Mouse (Mus musculus): ENCODE data around the gene Abhd17b. TPM values are rescaled to one million over a fixed set of nuclear protein-coding genes. Genes with fewer than 3 reads are reported as not detected.

Gene Abhd17b
- polyA plus RNA-seq, 1 experiment from 2014 or later = 40.1 TPM

DNA sequence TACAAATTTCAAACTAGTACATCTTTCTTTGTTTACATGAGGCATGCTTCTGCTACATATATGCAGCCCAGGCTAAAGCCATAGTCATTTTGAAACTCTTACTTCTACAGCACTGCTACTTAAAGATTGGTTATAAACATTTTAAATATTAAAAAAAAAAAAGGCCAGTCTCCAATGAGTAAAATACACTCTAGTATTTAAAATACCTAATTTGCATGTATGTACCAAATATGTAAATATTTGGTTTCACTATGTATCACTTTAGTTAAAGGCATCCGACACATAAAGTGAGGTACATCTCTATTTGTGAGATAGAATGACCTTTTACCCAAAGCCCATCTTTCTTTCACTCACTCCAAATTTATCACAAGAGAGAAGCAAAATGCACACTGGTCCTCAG, 24.0 kb upstream of the Abhd17b start:
- WGBS = 96% methylated on average over 1 of the region's 1 CpGs
- Histone ChIP-seq H3K36me3 (no peaks in the 10 kb centered on the region), H3K27me3 (no peaks in the 10 kb centered on the region), H3K4me1 (replicated peaks) (peaks cover 11% of the 10 kb centered on the region), H3K9ac (replicated peaks) (no peak overlapping the region), H3K27ac (no peak overlapping the region), H3K9me3 (no peaks in the 10 kb centered on the region), H3K4me3 (replicated peaks) (no peak overlapping the region), H3K4me2 (replicated peaks) (no peak overlapping the region)
- no peak for ATAC-seq

DNA sequence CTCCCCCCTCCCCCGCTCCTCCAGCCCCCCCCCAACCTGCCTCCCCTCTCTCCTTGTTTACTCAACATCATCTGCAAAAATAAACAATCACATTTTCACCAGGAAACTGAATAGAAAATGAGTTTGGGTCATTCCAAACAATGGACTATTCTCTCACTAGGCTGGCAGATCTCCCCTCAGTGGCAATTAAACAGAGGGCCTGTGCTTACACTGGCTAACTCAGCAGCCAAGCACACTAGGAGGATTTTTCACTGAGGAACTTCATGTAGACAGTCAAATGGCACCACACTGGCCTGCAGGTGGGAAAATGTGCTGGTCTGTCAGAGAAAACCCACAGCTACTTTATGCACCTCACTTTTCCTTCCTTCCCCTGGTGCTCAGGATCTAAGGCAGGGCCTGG, 23.5 kb upstream of the Abhd17b start:
- no peak for ATAC-seq
- Histone ChIP-seq H3K4me1 (replicated peaks) (peaks cover 11% of the 10 kb centered on the region), H3K36me3 (no peaks in the 10 kb centered on the region), H3K4me2 (replicated peaks) (no peak overlapping the region), H3K27ac (peak overlapping the region; percentile 39; the same call in 1 of the 2 replicates), H3K9ac (replicated peaks) (no peak overlapping the region), H3K27me3 (no peaks in the 10 kb centered on the region), H3K4me3 (replicated peaks) (no peak overlapping the region), H3K9me3 (no peaks in the 10 kb centered on the region)
- WGBS = 63% methylated on average over 1 of the region's 1 CpGs

DNA sequence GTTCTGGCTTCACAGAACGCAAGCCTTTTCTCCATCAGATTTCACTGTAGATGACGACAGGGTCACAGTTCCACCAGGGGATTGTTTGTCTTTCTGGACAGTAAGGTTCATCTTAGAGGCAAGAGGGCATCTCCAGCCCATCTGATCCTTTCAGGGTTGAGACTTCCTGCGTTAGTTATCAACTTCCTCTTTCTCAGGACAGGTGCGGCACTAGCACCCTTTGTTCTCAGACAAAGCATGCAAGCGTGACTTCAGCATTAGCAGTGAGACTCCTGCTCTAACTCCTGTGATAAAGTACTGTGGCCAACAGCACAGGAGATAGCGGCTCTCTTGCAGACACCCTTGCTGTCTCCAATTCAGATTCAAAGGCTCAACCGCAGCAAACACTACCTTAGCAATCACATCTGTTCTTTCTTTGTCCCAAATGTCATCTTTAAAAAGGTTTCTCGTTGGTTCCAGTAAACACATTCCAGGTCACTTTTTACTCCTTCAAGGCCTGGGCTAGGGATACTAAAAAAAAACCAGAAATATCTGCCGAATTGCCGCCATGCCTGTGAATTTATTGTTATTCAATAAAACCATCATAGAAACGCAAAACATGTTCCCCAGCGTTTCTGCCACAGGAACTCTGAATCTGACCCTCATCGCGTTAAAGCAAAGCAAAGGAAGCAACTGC, 22.2 kb upstream of the Abhd17b start:
- no peaks in the 10 kb centered on the region for H3K36me3 ChIP-seq
- H3K4me3 ChIP-seq (replicated peaks) = no peak overlapping the region
- H3K27me3 ChIP-seq = no peaks in the 10 kb centered on the region
- no peak overlapping the region for H3K4me2 ChIP-seq (replicated peaks)
- H3K9ac ChIP-seq (replicated peaks) = no peak overlapping the region
- no peak overlapping the region; the same call in 1 of the 2 replicates for H3K27ac ChIP-seq
- H3K9me3 ChIP-seq = no peaks in the 10 kb centered on the region
- WGBS = 70% methylated on average over 14 of the region's 14 CpGs
- peaks cover 11% of the 10 kb centered on the region for H3K4me1 ChIP-seq (replicated peaks)
- ATAC-seq = no peak

DNA sequence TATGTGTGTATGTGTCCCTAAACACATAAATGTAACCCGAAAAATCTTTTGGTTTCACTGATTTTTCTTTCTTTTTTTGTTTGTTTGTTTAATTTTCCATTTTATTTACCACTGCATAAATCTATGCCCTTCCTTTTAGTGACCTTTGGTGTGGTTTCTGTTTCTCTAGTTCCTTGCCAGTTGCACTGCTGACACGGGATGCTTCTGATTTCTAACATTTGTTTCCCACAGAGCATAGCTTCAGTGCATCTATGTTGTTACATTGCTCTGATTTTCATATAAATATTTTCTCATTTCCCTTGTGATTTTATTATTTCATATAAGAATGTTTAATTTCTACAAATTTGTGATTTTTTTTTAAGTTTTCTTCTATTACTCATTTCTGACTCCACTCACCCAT, 17.6 kb upstream of the Abhd17b start:
- H3K9me3 ChIP-seq = no peaks in the 10 kb centered on the region
- H3K4me3 ChIP-seq (replicated peaks) = no peak overlapping the region
- WGBS = 95% methylated on average over 2 of the region's 2 CpGs
- peaks cover 8% of the 10 kb centered on the region for H3K4me1 ChIP-seq (replicated peaks)
- no peak overlapping the region for H3K9ac ChIP-seq (replicated peaks)
- no peak overlapping the region for H3K27ac ChIP-seq
- H3K27me3 ChIP-seq = no peaks in the 10 kb centered on the region
- ATAC-seq = no peak
- no peaks in the 10 kb centered on the region for H3K36me3 ChIP-seq
- H3K4me2 ChIP-seq (replicated peaks) = no peak overlapping the region

DNA sequence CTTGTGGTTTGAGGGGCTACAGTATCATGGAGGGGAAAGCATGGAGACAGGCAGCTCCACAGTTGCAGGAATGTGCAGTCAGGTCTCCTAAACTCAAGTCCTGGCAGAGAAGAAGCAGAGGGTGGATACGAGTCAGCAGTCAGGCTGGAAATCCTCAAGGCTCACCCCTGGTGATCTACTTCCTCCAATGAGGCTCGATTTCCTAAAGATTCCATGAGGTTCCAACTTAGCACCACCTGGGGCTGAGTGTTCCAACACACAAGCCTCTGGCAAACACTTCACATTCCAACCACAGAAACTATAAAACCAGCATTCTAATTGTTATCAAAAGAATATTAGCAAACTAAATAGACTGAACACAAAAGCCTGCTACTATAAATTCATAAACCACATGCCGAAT, 16.1 kb upstream of the Abhd17b start:
- H3K36me3 ChIP-seq = no peaks in the 10 kb centered on the region
- H3K4me2 ChIP-seq (replicated peaks) = no peak overlapping the region
- no peak overlapping the region for H3K4me3 ChIP-seq (replicated peaks)
- H3K27ac ChIP-seq = no peak overlapping the region
- no peaks in the 10 kb centered on the region for H3K9me3 ChIP-seq
- H3K9ac ChIP-seq (replicated peaks) = no peak overlapping the region
- no peaks in the 10 kb centered on the region for H3K27me3 ChIP-seq
- H3K4me1 ChIP-seq (replicated peaks) = no peaks in the 10 kb centered on the region
- ATAC-seq = no peak
- 94% methylated on average over 3 of the region's 3 CpGs for WGBS

DNA sequence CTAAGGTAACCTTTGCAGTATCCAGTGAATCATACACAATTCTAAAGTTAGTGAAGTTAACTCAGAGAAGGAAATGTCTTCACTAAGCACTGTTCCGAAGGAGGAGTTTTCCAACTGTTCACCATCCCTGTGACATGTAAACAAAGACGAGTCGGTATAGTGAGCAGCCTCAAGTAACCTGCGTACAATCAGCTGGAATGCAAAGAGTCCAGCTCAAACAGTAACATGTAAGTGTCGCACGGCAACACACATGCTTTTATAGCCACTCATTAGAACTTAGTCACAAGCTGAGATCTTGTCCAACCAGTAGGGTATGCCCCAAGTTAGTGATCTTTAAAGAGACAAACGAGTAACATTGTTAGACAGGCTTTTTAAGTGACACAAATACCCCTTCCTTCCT, 15.3 kb upstream of the Abhd17b start:
- H3K27ac ChIP-seq = no peak overlapping the region
- no peak overlapping the region for H3K4me2 ChIP-seq (replicated peaks)
- H3K9ac ChIP-seq (replicated peaks) = no peak overlapping the region
- H3K27me3 ChIP-seq = no peaks in the 10 kb centered on the region
- H3K4me1 ChIP-seq (replicated peaks) = no peaks in the 10 kb centered on the region
- ATAC-seq = no peak
- no peaks in the 10 kb centered on the region for H3K36me3 ChIP-seq
- H3K9me3 ChIP-seq = no peaks in the 10 kb centered on the region
- H3K4me3 ChIP-seq (replicated peaks) = no peak overlapping the region
- 93% methylated on average over 7 of the region's 7 CpGs for WGBS

DNA sequence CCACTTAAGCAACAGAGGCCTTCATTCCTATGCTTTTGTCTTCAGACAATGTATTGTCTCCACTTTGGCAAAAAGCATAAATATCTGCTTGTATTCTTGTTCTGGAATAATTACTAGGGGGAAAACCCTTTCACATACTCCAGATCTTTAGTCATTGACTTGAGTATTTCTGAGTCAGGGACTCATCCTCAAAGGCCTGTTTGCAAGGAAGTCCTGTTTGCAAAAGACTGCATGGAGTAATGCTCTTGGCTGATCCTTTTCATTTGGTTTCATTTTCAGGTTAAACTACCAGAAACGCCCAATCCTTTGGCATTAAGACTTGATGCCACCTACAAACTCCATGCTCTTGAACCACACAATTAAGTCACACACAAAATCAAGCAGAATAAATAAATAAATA, 9.1 kb upstream of the Abhd17b start:
- Histone ChIP-seq H3K9ac (replicated peaks) (no peak overlapping the region), H3K4me2 (replicated peaks) (no peak overlapping the region), H3K4me1 (replicated peaks) (no peaks in the 10 kb centered on the region), H3K9me3 (no peaks in the 10 kb centered on the region), H3K27me3 (no peaks in the 10 kb centered on the region), H3K27ac (no peak overlapping the region), H3K4me3 (replicated peaks) (no peak overlapping the region), H3K36me3 (no peaks in the 10 kb centered on the region)
- WGBS = 80% methylated on average over 1 of the region's 1 CpGs
- ATAC-seq = no peak

DNA sequence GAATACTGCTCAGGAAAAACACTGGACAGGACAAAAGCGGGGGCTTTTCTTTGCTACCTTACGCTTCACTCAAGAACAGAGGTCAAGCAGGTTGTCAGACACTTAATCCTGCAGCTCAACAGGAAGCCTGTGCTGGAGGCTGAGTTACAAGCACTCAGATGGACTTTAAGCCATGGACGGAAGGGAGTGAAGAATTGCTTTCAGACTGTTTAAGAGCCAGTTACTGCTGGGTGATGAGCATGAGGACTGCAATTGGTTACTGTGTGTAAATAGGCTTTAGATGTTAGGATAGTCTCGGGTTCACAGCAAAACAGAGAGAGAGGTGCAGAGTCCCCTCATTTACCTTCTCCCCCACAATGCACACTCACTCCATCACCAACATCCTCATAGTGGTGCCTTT, 7.7 kb upstream of the Abhd17b start:
- no peak overlapping the region for H3K9ac ChIP-seq (replicated peaks)
- no peaks in the 10 kb centered on the region for H3K9me3 ChIP-seq
- no peak overlapping the region for H3K4me2 ChIP-seq (replicated peaks)
- no peak for ATAC-seq
- no peak overlapping the region for H3K27ac ChIP-seq
- 69% methylated on average over 4 of the region's 4 CpGs for WGBS
- H3K27me3 ChIP-seq = no peaks in the 10 kb centered on the region
- H3K4me3 ChIP-seq (replicated peaks) = no peak overlapping the region
- H3K4me1 ChIP-seq (replicated peaks) = no peaks in the 10 kb centered on the region
- no peaks in the 10 kb centered on the region for H3K36me3 ChIP-seq

DNA sequence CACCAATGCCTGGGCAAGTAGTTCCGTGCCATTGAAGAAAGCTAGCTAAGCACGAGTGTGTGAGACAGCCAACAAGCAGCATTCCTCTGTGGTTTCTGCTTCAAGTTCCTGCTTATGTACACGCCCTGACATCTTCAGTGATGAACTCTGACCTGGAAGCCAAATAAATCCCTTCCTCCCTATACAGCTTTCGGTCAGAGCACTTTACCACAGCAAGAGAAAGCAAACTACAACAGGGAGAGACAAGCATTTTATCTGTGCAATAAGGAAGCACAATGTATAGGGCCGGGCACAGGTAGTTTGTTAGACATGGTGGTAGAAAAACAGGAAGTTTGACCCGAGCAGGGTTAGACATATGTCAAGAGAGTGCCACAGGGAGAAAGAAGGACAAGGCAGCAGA, 6.8 kb upstream of the Abhd17b start:
- peaks cover 7% of the 10 kb centered on the region for H3K4me1 ChIP-seq (replicated peaks)
- no peaks in the 10 kb centered on the region for H3K27me3 ChIP-seq
- H3K36me3 ChIP-seq = no peaks in the 10 kb centered on the region
- H3K9ac ChIP-seq (replicated peaks) = no peak overlapping the region
- whole genome bisulfite sequencing = 91% methylated on average over 6 of the region's 6 CpGs
- no peaks in the 10 kb centered on the region for H3K9me3 ChIP-seq
- H3K4me3 ChIP-seq (replicated peaks) = no peak overlapping the region
- ATAC-seq = no peak
- H3K27ac ChIP-seq = no peak overlapping the region
- no peak overlapping the region for H3K4me2 ChIP-seq (replicated peaks)

DNA sequence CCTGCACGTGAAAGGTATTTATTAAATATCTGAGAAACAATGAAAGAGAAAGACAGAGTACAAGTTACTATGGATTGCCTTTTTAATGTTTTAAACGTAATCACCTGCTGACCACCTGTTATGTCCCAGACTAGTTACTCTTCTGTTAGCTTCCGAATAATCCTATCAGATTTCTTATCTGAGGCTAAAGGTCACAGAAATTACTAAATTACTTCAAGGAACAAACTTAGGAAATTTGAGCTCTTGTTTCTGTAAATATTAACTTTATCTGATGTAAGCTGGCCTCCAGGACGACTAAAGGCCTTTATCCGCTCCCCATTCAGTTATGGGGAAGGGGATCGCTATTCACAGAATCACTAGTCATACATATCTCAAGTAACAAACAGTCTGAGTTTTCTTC, 1.3 kb upstream of the Abhd17b start:
- no peak for ATAC-seq
- H3K9ac ChIP-seq (replicated peaks) = peak overlapping the region; percentile 80
- WGBS = 53% methylated on average over 6 of the region's 6 CpGs
- H3K4me1 ChIP-seq (replicated peaks) = peaks cover 39% of the 10 kb centered on the region
- 0 out of 2 replicates have a peak, but pooled peaks cover 2% of the 10 kb centered on the region for H3K36me3 ChIP-seq
- peak overlapping the region; percentile 87 for H3K4me2 ChIP-seq (replicated peaks)
- H3K9me3 ChIP-seq = no peaks in the 10 kb centered on the region
- H3K27me3 ChIP-seq = no peaks in the 10 kb centered on the region
- H3K4me3 ChIP-seq (replicated peaks) = peak overlapping the region; percentile 84
- H3K27ac ChIP-seq = no peak overlapping the region

DNA sequence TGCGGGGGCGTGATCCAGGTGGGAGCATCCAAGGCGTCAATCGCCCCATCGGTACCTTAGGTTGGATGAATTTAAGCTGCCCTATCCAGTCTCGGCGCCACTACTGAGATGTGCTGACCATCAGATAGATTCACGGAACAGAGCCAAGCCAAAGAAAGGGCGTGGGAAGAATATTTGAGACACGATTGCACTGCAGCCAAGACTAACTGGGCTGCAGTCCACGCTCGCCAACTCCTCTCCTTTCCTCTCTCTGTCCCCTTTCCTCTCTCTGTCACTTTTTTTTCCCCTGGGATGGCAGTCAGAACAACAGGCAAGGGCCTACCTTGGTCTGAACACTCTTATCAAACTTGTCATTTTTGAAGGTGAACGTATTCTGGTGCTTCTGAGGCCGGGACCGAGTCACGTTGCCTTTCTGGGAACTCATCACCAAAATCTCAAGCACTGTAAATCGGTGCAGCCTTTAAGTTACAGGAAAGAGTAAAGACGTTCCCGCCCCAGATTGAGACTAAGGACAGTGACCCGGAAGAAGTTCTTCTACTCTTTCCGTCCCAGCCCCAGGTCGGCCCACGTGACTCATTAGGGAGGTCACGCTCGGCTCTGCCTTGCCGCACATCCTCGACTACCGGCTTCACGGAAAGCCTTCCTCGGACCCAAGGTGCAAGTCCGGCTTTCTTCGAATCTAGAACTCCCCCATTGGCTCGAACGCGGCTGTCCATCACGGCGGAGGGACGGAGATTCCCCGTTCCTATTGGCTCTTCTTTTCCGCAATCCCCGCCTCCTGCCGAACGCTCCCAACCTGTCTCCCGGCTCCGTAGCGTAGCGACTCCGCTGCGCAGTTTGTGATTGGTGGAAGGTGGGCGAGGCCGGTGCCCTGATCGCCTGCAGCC, 457 bp upstream of the Abhd17b start, which contains the start of gene 1110059E24Rik:
Gene 1110059E24Rik, minus strand, starts transcription at position 692 of the 887 bp plus-strand sequence.
- 4% methylated on average over 52 of the region's 52 CpGs for WGBS

DNA sequence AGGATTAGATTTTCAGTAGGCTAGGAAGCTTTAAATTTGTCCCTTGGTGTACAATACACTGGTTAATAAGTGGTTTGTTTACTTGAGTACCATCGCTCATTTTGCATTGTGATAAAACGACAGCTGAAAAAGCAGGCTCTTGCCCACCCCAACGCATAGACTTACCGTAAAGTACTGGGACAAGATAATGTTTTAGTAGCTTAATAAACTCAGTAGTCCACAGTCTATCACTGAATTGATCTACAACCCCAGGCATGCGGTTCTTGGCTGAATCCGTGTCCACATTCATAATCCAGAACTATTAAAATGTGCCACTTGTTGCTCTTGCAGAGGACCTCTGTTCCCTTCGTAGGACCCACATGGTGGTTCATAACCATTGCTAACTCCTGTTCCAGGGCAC, 1.8 kb downstream of the Abhd17b start:
- Histone ChIP-seq H3K4me1 (replicated peaks) (peaks cover 39% of the 10 kb centered on the region), H3K27me3 (no peaks in the 10 kb centered on the region)
- no peak for ATAC-seq

More for the DNA sequence above, 457 bp upstream of the Abhd17b start, which contains the start of gene 1110059E24Rik:
- H3K9me3 ChIP-seq = no peaks in the 10 kb centered on the region
- H3K27me3 ChIP-seq = no peaks in the 10 kb centered on the region
- H3K4me1 ChIP-seq (replicated peaks) = peaks cover 39% of the 10 kb centered on the region
- H3K4me3 ChIP-seq (replicated peaks) = peak within 1 kb of the TSS; percentile 84
- peak within 1 kb of the TSS; percentile 98 for H3K9ac ChIP-seq (replicated peaks)
- peak within 1 kb of the TSS; percentile 99 for H3K27ac ChIP-seq
- peak; percentile 100 for ATAC-seq
- H3K36me3 ChIP-seq = 0 out of 2 replicates have a peak, but pooled peaks cover 3% of the 10 kb centered on the region
- peak within 1 kb of the TSS; percentile 87 for H3K4me2 ChIP-seq (replicated peaks)

More for the DNA sequence above, 1.8 kb downstream of the Abhd17b start:
- 0 out of 2 replicates have a peak, but pooled peaks cover 3% of the 10 kb centered on the region for H3K36me3 ChIP-seq
- peak overlapping the region; percentile 87 for H3K4me2 ChIP-seq (replicated peaks)
- H3K9me3 ChIP-seq = no peaks in the 10 kb centered on the region
- 62% methylated on average over 7 of the region's 7 CpGs for WGBS
- H3K27ac ChIP-seq = 0 out of 2 replicates have a peak overlapping the region, but pooled peaks have one; percentile 25
- H3K4me3 ChIP-seq (replicated peaks) = peak overlapping the region; percentile 84
- H3K9ac ChIP-seq (replicated peaks) = peak overlapping the region; percentile 98
